7 mouse cellular contexts compared by ENCODE assay signal in the genomic region with DNA sequence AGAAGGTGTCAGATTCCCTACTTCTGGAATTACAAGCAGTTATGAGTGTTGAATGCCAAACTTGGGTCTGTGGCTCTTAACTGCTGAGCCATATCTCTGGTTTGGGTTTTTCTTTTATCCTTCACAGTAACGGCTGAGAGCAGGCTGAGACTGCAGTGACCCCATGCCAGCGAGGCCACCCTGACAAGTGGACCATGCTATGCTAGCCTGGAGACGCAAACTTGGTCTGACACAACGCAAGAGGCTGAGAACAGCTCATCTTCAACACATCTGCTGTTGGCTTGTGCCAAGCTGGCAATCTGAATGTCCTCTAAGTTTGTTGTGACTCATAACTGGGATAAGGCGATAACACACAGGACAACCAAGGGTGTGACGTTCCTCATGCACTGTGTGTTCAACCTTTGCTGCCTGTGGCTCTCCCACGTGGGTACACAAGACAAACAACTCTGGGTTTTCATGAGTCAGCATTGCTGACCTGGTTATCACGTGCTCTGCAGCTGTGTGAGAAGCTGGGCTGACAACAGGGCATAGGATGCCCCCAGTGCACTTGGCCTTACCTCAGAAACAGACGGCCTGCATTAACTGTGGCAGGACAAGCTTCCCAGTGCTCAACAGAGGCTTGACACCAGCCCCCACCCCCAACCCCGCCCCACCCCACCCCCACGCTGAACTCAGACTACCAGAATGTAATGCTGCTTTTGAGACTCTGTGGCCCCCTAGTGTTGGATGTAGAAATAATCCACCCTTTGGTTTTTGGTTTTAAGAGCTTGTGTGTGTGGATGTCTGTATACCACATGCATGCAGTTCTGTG. TPM values are rescaled to one million over a fixed set of nuclear protein-coding genes. Genes with fewer than 3 reads are reported as not detected.
DNase-seq lines count a peak whose midpoint lies in the region; ATAC-seq and TF ChIP-seq lines count a peak whose summit lies in the region.

No protein-coding gene starts in this region.

- H3K27ac ChIP-seq in forebrain, embryonic 13.5 days = no peak overlapping the region
- peak overlapping the region; percentile 41 for H3K27ac ChIP-seq in macrophage

- no peaks in the 10 kb centered on the region for H3K79me2 ChIP-seq in macrophage (ENCODE audit: inconsistent target)

- peak; percentile 56; the same call in 1 of the 2 replicates for ATAC-seq in forebrain, embryonic 13.5 days

- H3K9ac ChIP-seq in forebrain, embryonic 13.5 days = no peak overlapping the region

- peak; percentile 37; the same call in 1 of the 2 replicates for TF ChIP-seq CTCF in brain, embryonic 14.5 days (IDR thresholded peaks at IDR 0.05; ENCODE audit: borderline replicate concordance, extremely low read depth, insufficient read depth, insufficient read length)

- H3K36me3 ChIP-seq in forebrain, embryonic 13.5 days (ENCODE audit: poor library complexity, severe bottlenecking) = peaks cover 20% of the 10 kb centered on the region
- H3K36me3 ChIP-seq in macrophage (ENCODE audit: inconsistent target) = no peaks in the 10 kb centered on the region

- TF ChIP-seq POLR2A in brain, embryonic 14.5 days (IDR thresholded peaks at IDR 0.05; ENCODE audit: borderline replicate concordance, extremely low read depth, insufficient read depth, insufficient read length, poor library complexity, severe bottlenecking) = no peak

- H3K4me1 ChIP-seq in forebrain, embryonic 13.5 days = no peaks in the 10 kb centered on the region

- H3K4me2 ChIP-seq in forebrain, embryonic 13.5 days = no peak overlapping the region

- no peak overlapping the region for H3K4me3 ChIP-seq in forebrain, embryonic 13.5 days
- no peak overlapping the region for H3K4me3 ChIP-seq in macrophage (ENCODE audit: inconsistent target)

- no peaks in the 10 kb centered on the region for H3K27me3 ChIP-seq in forebrain, embryonic 13.5 days

- DNase-seq in Muller cell, postnatal 12 days (ENCODE audit: inconsistent ontology term) = peak; percentile 85
- DNase-seq in brain, embryonic 14.5 days (ENCODE audit: low read depth) = peak; percentile 59
- peak; percentile 47 for DNase-seq in heart, postnatal 4 days
- peak; percentile 34 to 56 for DNase-seq in layer of hippocampus, postnatal 10 days (ENCODE audit: low spot score in 2 of 2)
- DNase-seq in retina, postnatal 7 days (ENCODE audit: low read depth, low spot score) = peak; percentile 45

- WGBS in forebrain, embryonic 13.5 days = 47% methylated on average over 11 of the region's 11 CpGs
- WGBS in macrophage (ENCODE audit: missing documents) = 42% methylated on average over 11 of the region's 11 CpGs

- no peaks in the 10 kb centered on the region for H3K9me3 ChIP-seq in forebrain, embryonic 13.5 days (replicated peaks)

RNA-seq across cellular contexts. Expression of gene Atg14, which starts 36.9 kb away (rescaled TPM):
- 14.6 and 15.4 TPM in 2 replicates for polyA plus RNA-seq in brain, embryonic 14.5 days (2012; rRNA removed)
- polyA plus RNA-seq in forebrain, embryonic 13.5 days (2015; fragmentation: Nextera tagmentation; extraction: Ambion mirVana) = 17.9 and 19.2 TPM in 2 replicates
- total RNA-seq in heart, postnatal 4 days (2021) = 1 to 10 TPM; 6.9 to 7.0 TPM
- 10 to 100 TPM; 13.6 to 13.9 TPM for total RNA-seq in layer of hippocampus, postnatal 10 days (2021)
- 10 to 100 TPM in 24 of 26 experiments, 1 to 10 TPM in 2; 7.9 to 42.0 (median 21.3) TPM for total RNA-seq in macrophage (2018; cell fraction: chromatin; rRNA removed)
- 10 to 100 TPM in 19 of 26 experiments, 1 to 10 TPM in 7; 6.0 to 17.0 (median 12.2) TPM for total RNA-seq in macrophage (2018; cell fraction: cytosol; rRNA removed)
- 10 to 100 TPM in 23 of 26 experiments, 1 to 10 TPM in 3; 8.3 to 33.2 (median 13.8) TPM for total RNA-seq in macrophage (2018; cell fraction: nucleus; rRNA removed)
- polyA plus RNA-seq in macrophage (2018) = 8.9 to 13.0 TPM (median 10.3 TPM) in 3 replicates
